Mouse (Mus musculus): ENCODE results near the gene Anks1. TPM values are rescaled to one million over a fixed set of nuclear protein-coding genes. Genes with fewer than 3 reads are reported as not detected.

The Anks1 gene
- polyA plus RNA-seq, 1 experiment from 2014 or later = 91.5 TPM

GRCm38 (mm10) chr17:27937054-27937615, 28.0 kb downstream of the Anks1 start:
- Histone ChIP-seq H3K36me3 (no peaks in the 10 kb centered on the region), H3K9ac (no peak overlapping the region), H3K27me3 (no peaks in the 10 kb centered on the region), H3K9me3 (replicated peaks) (no peaks in the 10 kb centered on the region), H3K4me3 (no peak overlapping the region), H3K4me1 (peaks cover 16% of the 10 kb centered on the region), H3K4me2 (replicated peaks) (no peak overlapping the region), H3K27ac (no peak overlapping the region)
- WGBS = 86% methylated on average over 4 of the region's 4 CpGs
- no peak for ATAC-seq (ENCODE audit: low FRiP score)

GRCm38 (mm10) chr17:27938121-27938754, 29.1 kb downstream of the Anks1 start:
- no peaks in the 10 kb centered on the region for H3K9me3 ChIP-seq (replicated peaks)
- no peaks in the 10 kb centered on the region for H3K27me3 ChIP-seq
- ATAC-seq (ENCODE audit: low FRiP score) = no peak
- no peak overlapping the region for H3K9ac ChIP-seq
- 84% methylated on average over 12 of the region's 12 CpGs for WGBS
- H3K36me3 ChIP-seq = no peaks in the 10 kb centered on the region
- peaks cover 13% of the 10 kb centered on the region for H3K4me1 ChIP-seq
- H3K4me2 ChIP-seq (replicated peaks) = no peak overlapping the region
- no peak overlapping the region for H3K4me3 ChIP-seq
- H3K27ac ChIP-seq = no peak overlapping the region

- Histone ChIP-seq H3K27me3 (no peaks in the 10 kb centered on the region), H3K9me3 (replicated peaks) (no peaks in the 10 kb centered on the region), H3K27ac (0 out of 2 replicates have a peak overlapping the region, but pooled peaks have one; percentile 30), H3K4me3 (no peak overlapping the region), H3K4me2 (replicated peaks) (no peak overlapping the region), H3K9ac (no peak overlapping the region), H3K4me1 (peaks cover 13% of the 10 kb centered on the region), H3K36me3 (no peaks in the 10 kb centered on the region)
- 85% methylated on average over 5 of the region's 5 CpGs for WGBS
- no peak for ATAC-seq (ENCODE audit: low FRiP score)
Measured at GRCm38 (mm10) chr17:27939028-27939427, 29.9 kb downstream of the Anks1 start.

- H3K36me3 ChIP-seq = no peaks in the 10 kb centered on the region
- peaks cover 15% of the 10 kb centered on the region for H3K4me1 ChIP-seq
- no peak overlapping the region for H3K9ac ChIP-seq
- no peaks in the 10 kb centered on the region for H3K9me3 ChIP-seq (replicated peaks)
- WGBS = 75% methylated on average over 4 of the region's 4 CpGs
- no peak for ATAC-seq (ENCODE audit: low FRiP score)
- H3K4me3 ChIP-seq = no peak overlapping the region
- H3K4me2 ChIP-seq (replicated peaks) = no peak overlapping the region
- H3K27ac ChIP-seq = no peak overlapping the region
- no peaks in the 10 kb centered on the region for H3K27me3 ChIP-seq
Measured at GRCm38 (mm10) chr17:27940352-27940751, 31.2 kb downstream of the Anks1 start.

- WGBS = 81% methylated on average over 5 of the region's 5 CpGs
- H3K4me2 ChIP-seq (replicated peaks) = no peak overlapping the region
- H3K4me3 ChIP-seq = no peak overlapping the region
- no peak for ATAC-seq (ENCODE audit: low FRiP score)
- no peaks in the 10 kb centered on the region for H3K27me3 ChIP-seq
- no peak overlapping the region for H3K9ac ChIP-seq
- H3K4me1 ChIP-seq = peaks cover 23% of the 10 kb centered on the region
- no peak overlapping the region for H3K27ac ChIP-seq
- H3K9me3 ChIP-seq (replicated peaks) = no peaks in the 10 kb centered on the region
- H3K36me3 ChIP-seq = no peaks in the 10 kb centered on the region
Measured at GRCm38 (mm10) chr17:27941178-27941577, 32.1 kb downstream of the Anks1 start.

- no peak for ATAC-seq (ENCODE audit: low FRiP score)
- H3K4me3 ChIP-seq = no peak overlapping the region
- no peak overlapping the region for H3K9ac ChIP-seq
- H3K9me3 ChIP-seq (replicated peaks) = no peaks in the 10 kb centered on the region
- no peaks in the 10 kb centered on the region for H3K36me3 ChIP-seq
- 72% methylated on average over 2 of the region's 2 CpGs for WGBS
- H3K4me1 ChIP-seq = peaks cover 28% of the 10 kb centered on the region
- H3K27ac ChIP-seq = no peak overlapping the region
- H3K4me2 ChIP-seq (replicated peaks) = no peak overlapping the region
- H3K27me3 ChIP-seq = no peaks in the 10 kb centered on the region
Measured at GRCm38 (mm10) chr17:27941698-27942097, 32.6 kb downstream of the Anks1 start.

GRCm38 (mm10) chr17:27942131-27942530, 33.0 kb downstream of the Anks1 start:
- no peak for ATAC-seq (ENCODE audit: low FRiP score)
- H3K4me3 ChIP-seq = no peak overlapping the region
- H3K4me1 ChIP-seq = peaks cover 31% of the 10 kb centered on the region
- 90% methylated on average over 4 of the region's 4 CpGs for WGBS
- H3K27me3 ChIP-seq = no peaks in the 10 kb centered on the region
- no peak overlapping the region for H3K9ac ChIP-seq
- no peaks in the 10 kb centered on the region for H3K36me3 ChIP-seq
- no peak overlapping the region for H3K27ac ChIP-seq
- no peaks in the 10 kb centered on the region for H3K9me3 ChIP-seq (replicated peaks)
- H3K4me2 ChIP-seq (replicated peaks) = no peak overlapping the region

- peaks cover 31% of the 10 kb centered on the region for H3K4me1 ChIP-seq
- no peak overlapping the region for H3K4me3 ChIP-seq
- no peaks in the 10 kb centered on the region for H3K36me3 ChIP-seq
- no peak overlapping the region for H3K9ac ChIP-seq
- H3K27me3 ChIP-seq = no peaks in the 10 kb centered on the region
- peak overlapping the region; percentile 75 for H3K27ac ChIP-seq
- ATAC-seq (ENCODE audit: low FRiP score) = no peak
- 45% methylated on average over 6 of the region's 6 CpGs for WGBS
- no peaks in the 10 kb centered on the region for H3K9me3 ChIP-seq (replicated peaks)
- H3K4me2 ChIP-seq (replicated peaks) = no peak overlapping the region
Measured at GRCm38 (mm10) chr17:27945546-27946216, 36.6 kb downstream of the Anks1 start.

- Histone ChIP-seq H3K36me3 (no peaks in the 10 kb centered on the region), H3K27me3 (no peaks in the 10 kb centered on the region), H3K4me1 (peaks cover 30% of the 10 kb centered on the region), H3K9me3 (replicated peaks) (no peaks in the 10 kb centered on the region), H3K4me2 (replicated peaks) (no peak overlapping the region), H3K27ac (peak overlapping the region; percentile 75), H3K4me3 (no peak overlapping the region), H3K9ac (no peak overlapping the region)
- no peak for ATAC-seq (ENCODE audit: low FRiP score)
- 78% methylated on average over 8 of the region's 8 CpGs for WGBS
Measured at GRCm38 (mm10) chr17:27946371-27946770, 37.3 kb downstream of the Anks1 start.

- no peaks in the 10 kb centered on the region for H3K9me3 ChIP-seq (replicated peaks)
- H3K4me1 ChIP-seq = peaks cover 28% of the 10 kb centered on the region
- no peaks in the 10 kb centered on the region for H3K36me3 ChIP-seq
- H3K4me2 ChIP-seq (replicated peaks) = no peak overlapping the region
- no peak for ATAC-seq (ENCODE audit: low FRiP score)
- H3K27ac ChIP-seq = no peak overlapping the region
- no peaks in the 10 kb centered on the region for H3K27me3 ChIP-seq
- no peak overlapping the region for H3K4me3 ChIP-seq
- 73% methylated on average over 2 of the region's 2 CpGs for WGBS
- H3K9ac ChIP-seq = no peak overlapping the region
Measured at GRCm38 (mm10) chr17:27947155-27947554, 38.0 kb downstream of the Anks1 start.

GRCm38 (mm10) chr17:27953136-27953535, 44.0 kb downstream of the Anks1 start:
- Histone ChIP-seq H3K9ac (no peak overlapping the region), H3K27me3 (no peaks in the 10 kb centered on the region), H3K4me2 (replicated peaks) (no peak overlapping the region), H3K36me3 (no peaks in the 10 kb centered on the region), H3K27ac (no peak overlapping the region), H3K4me3 (no peak overlapping the region), H3K9me3 (replicated peaks) (no peaks in the 10 kb centered on the region), H3K4me1 (peaks cover 10% of the 10 kb centered on the region)
- no peak for ATAC-seq (ENCODE audit: low FRiP score)
- 73% methylated on average over 6 of the region's 6 CpGs for WGBS

- Histone ChIP-seq H3K27ac (peak overlapping the region; percentile 1), H3K9me3 (replicated peaks) (no peaks in the 10 kb centered on the region), H3K4me3 (no peak overlapping the region), H3K9ac (no peak overlapping the region), H3K27me3 (no peaks in the 10 kb centered on the region), H3K4me1 (peaks cover 10% of the 10 kb centered on the region), H3K4me2 (replicated peaks) (no peak overlapping the region), H3K36me3 (no peaks in the 10 kb centered on the region)
- ATAC-seq (ENCODE audit: low FRiP score) = no peak
- 62% methylated on average over 14 of the region's 14 CpGs for WGBS
Measured at GRCm38 (mm10) chr17:27954629-27955402, 45.7 kb downstream of the Anks1 start.

Measured in hindbrain, embryonic 12.5 days (tissue).